Mouse (Mus musculus) cortical plate, adult 2 months (tissue): ENCODE data around the gene Msi2.

Source experiments
- CTCF ChIP-seq: fragments of 200-500 bp; IDR thresholded peaks from 2 replicates; pipeline ENCODE4 v1.5.1; 2011; ENCODE audit warnings: mild to moderate bottlenecking, control low read depth, low read length; ENCODE audit not compliant: insufficient read depth; ENCODE audit errors: extremely low read depth
- POLR2A ChIP-seq: fragments of 200-500 bp; IDR thresholded peaks from 2 replicates; pipeline ENCODE4 v1.6.1; 2011; ENCODE audit warnings: mild to moderate bottlenecking, low read length, control low read depth; ENCODE audit not compliant: insufficient read depth; ENCODE audit errors: extremely low read depth

GRCm38 (mm10) chr11:88438659-88439058 is 279.7 kb downstream of the Msi2 start:
- TF ChIP-seq CTCF (no peak), POLR2A (no peak)
